Mouse (Mus musculus) CH12.LX (cell line): ENCODE results near the gene Ceacam19.

Experiments
- EP300 ChIP-seq: IDR thresholded peaks from 2 replicates; pipeline ENCODE4 v1.6.1; 2011; ENCODE audit warnings: low read length, improper control_type of control experiment
- POLR2A ChIP-seq: IDR thresholded peaks from 2 replicates; pipeline ENCODE4 v1.6.1; 2011; ENCODE audit warnings: low read depth, mild to moderate bottlenecking, improper control_type of control experiment, low read length

DNA sequence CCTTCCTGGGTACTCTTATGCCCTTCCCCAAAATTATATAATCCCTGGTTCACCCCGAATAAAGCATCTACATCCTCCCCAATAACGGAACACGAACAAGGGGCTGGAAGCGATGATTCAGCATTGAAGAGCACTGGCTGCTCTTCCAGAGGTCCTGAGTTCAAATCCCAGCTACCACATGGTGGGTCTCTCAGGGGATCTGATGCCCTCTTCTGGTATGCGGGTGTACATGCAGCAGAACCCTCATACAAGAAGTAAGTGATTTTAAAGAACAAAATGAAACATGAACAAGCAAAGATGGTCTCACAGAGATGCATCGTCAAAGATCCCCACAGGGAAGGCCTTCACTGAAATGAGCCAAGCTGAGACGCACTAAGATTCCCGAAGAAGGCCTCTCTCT, 7.0 kb downstream of the Ceacam19 start:
- TF ChIP-seq EP300 (no peak), POLR2A (no peak)
